ENCODE assay signal across 9 mouse cellular contexts in the genomic region with DNA sequence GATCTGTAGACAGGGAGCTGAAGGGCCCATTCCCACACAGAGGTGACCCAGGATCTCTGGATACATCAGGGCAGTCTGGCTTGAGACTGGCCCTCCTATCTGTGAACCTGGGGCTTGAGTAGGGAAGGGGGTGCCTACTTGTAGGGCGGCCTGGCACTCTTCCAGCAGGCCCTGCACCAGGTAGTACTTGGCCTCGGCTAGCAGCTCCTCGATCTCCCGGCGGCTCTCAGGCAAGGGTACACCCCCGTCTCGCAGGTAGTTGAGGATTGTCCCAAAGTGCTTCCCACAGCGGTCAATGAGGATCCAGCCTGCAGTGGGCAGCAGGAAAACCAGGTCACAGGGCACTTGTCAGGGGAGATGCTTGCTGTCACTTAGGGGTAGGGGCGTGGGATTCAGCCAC. TPM values are rescaled to one million over a fixed set of nuclear protein-coding genes. Genes with fewer than 3 reads are reported as not detected.
A peak's percentile ranks its signal among the peaks of the same experiment; 100 is the strongest.
DNase-seq lines count a peak whose midpoint lies in the region; ATAC-seq and TF ChIP-seq lines count a peak whose summit lies in the region.
"Had no signal": no experiment of that assay in that cellular context is flagged by ENCODE, and none has a peak within 500 bp of the region (broad histone marks: within the 10 kb centered on the region; RNA-seq: fewer than 3 reads in every experiment).

No protein-coding gene starts in this region.

- no peaks in the 10 kb centered on the region for H3K9me3 ChIP-seq in forebrain, embryonic 12.5 days
- no peaks in the 10 kb centered on the region for H3K9me3 ChIP-seq in forebrain, embryonic 14.5 days (replicated peaks; ENCODE audit: control insufficient read depth, low read length)
- no peaks in the 10 kb centered on the region for H3K9me3 ChIP-seq in hindbrain, embryonic 12.5 days (replicated peaks)
- no peaks in the 10 kb centered on the region for H3K9me3 ChIP-seq in lung, embryonic 16.5 days (ENCODE audit: control insufficient read depth, low read length)

- no peak overlapping the region for H3K4me3 ChIP-seq in forebrain, embryonic 12.5 days (replicated peaks)
- no peak overlapping the region for H3K4me3 ChIP-seq in forebrain, embryonic 14.5 days (ENCODE audit: low read depth, low read length)
- no peak overlapping the region for H3K4me3 ChIP-seq in left cerebral cortex, adult 2 months
- H3K4me3 ChIP-seq in hindbrain, embryonic 12.5 days = no peak overlapping the region
- no peak overlapping the region for H3K4me3 ChIP-seq in lung, embryonic 16.5 days (ENCODE audit: low read length)

- ATAC-seq in forebrain, embryonic 12.5 days (ENCODE audit: low FRiP score) = no peak
- no peak for ATAC-seq in forebrain, embryonic 14.5 days
- no peak for ATAC-seq in hindbrain, embryonic 12.5 days (ENCODE audit: low FRiP score)
- peak; percentile 8 for ATAC-seq in lung, embryonic 16.5 days (ENCODE audit: low read depth)
- ATAC-seq in frontal cortex, adult (ENCODE audit: low TSS enrichment) = no peak

- no peak overlapping the region for H3K4me2 ChIP-seq in forebrain, embryonic 12.5 days
- no peak overlapping the region for H3K4me2 ChIP-seq in forebrain, embryonic 14.5 days (ENCODE audit: low read length)
- no peak overlapping the region for H3K4me2 ChIP-seq in hindbrain, embryonic 12.5 days (replicated peaks)
- peak overlapping the region; percentile 47 for H3K4me2 ChIP-seq in lung, embryonic 16.5 days (ENCODE audit: low read depth, low read length)

- peak overlapping the region; percentile 53 for H3K27ac ChIP-seq in forebrain, embryonic 12.5 days
- H3K27ac ChIP-seq in forebrain, embryonic 14.5 days (ENCODE audit: low read depth, low read length) = no peak overlapping the region
- H3K27ac ChIP-seq in left cerebral cortex, adult 2 months = peak overlapping the region; percentile 50; the same call in 1 of the 2 replicates
- peak overlapping the region; percentile 56 for H3K27ac ChIP-seq in hindbrain, embryonic 12.5 days
- H3K27ac ChIP-seq in lung, embryonic 16.5 days (ENCODE audit: low read length) = peak overlapping the region; percentile 99

- WGBS in forebrain, embryonic 12.5 days = 87% methylated on average over 9 of the region's 9 CpGs
- 95% methylated on average over 9 of the region's 9 CpGs for WGBS in forebrain, embryonic 14.5 days
- 63% methylated on average over 9 of the region's 9 CpGs for WGBS in hindbrain, embryonic 12.5 days
- 35% methylated on average over 9 of the region's 9 CpGs for WGBS in lung, embryonic 16.5 days

- intact Hi-C loops in left cerebral cortex, adult 2 months (cut with DNase I) = no loop called here
- intact Hi-C loops in left cerebral cortex, postnatal 25 days (cut with DNase I) = no loop called here

- H3K27me3 ChIP-seq in forebrain, embryonic 12.5 days = no peaks in the 10 kb centered on the region
- no peaks in the 10 kb centered on the region for H3K27me3 ChIP-seq in forebrain, embryonic 14.5 days (replicated peaks; ENCODE audit: control insufficient read depth, insufficient read depth, low read length)
- H3K27me3 ChIP-seq in hindbrain, embryonic 12.5 days = no peaks in the 10 kb centered on the region
- no peaks in the 10 kb centered on the region for H3K27me3 ChIP-seq in lung, embryonic 16.5 days (ENCODE audit: control insufficient read depth, insufficient read depth, low read depth, low read length)

- no peak for TF ChIP-seq CTCF in left cerebral cortex, adult 2 months (IDR thresholded peaks at IDR 0.05)

- peaks cover 19% of the 10 kb centered on the region for H3K4me1 ChIP-seq in forebrain, embryonic 12.5 days
- H3K4me1 ChIP-seq in forebrain, embryonic 14.5 days (ENCODE audit: control insufficient read depth, insufficient read depth, low read length) = no peaks in the 10 kb centered on the region
- peaks cover 32% of the 10 kb centered on the region for H3K4me1 ChIP-seq in hindbrain, embryonic 12.5 days
- H3K4me1 ChIP-seq in lung, embryonic 16.5 days (replicated peaks; ENCODE audit: control insufficient read depth, insufficient read depth, low read length) = peaks cover 76% of the 10 kb centered on the region

- DNase-seq in forebrain, embryonic 14.5 days (ENCODE audit: low spot score) = no peak
- DNase-seq in left cerebral cortex, adult 2 months (ENCODE audit: extremely low spot score in 1 of 2, low spot score in 2 of 2) = no peak
- no peak for DNase-seq in left cerebral cortex, postnatal 25 days (ENCODE audit: low spot score in 2 of 2)
- no peak for DNase-seq in layer of hippocampus, adult 11-12 months (ENCODE audit: low spot score)
- DNase-seq: right cerebral cortex, postnatal 14 days had no signal

- H3K36me3 ChIP-seq in forebrain, embryonic 12.5 days (replicated peaks) = peaks cover 100% of the 10 kb centered on the region
- peaks cover 98% of the 10 kb centered on the region for H3K36me3 ChIP-seq in forebrain, embryonic 14.5 days (ENCODE audit: control insufficient read depth, insufficient read depth, low read length)
- peaks cover 99% of the 10 kb centered on the region for H3K36me3 ChIP-seq in hindbrain, embryonic 12.5 days
- H3K36me3 ChIP-seq in lung, embryonic 16.5 days (ENCODE audit: control insufficient read depth, insufficient read depth, low read length) = peaks cover 53% of the 10 kb centered on the region

- no peak overlapping the region for H3K9ac ChIP-seq in forebrain, embryonic 12.5 days
- no peak overlapping the region for H3K9ac ChIP-seq in forebrain, embryonic 14.5 days (ENCODE audit: low read length)
- H3K9ac ChIP-seq in hindbrain, embryonic 12.5 days = no peak overlapping the region
- peak overlapping the region; percentile 65 for H3K9ac ChIP-seq in lung, embryonic 16.5 days (ENCODE audit: low read length)

RNA-seq across cellular contexts. Expression of a gene that starts 10.4 kb away (rescaled TPM):
- 93.1 and 94.6 TPM in 2 replicates for polyA plus RNA-seq in forebrain, embryonic 12.5 days (2016; fragmentation: Nextera tagmentation; extraction: Ambion mirVana)
- 87.6 and 88.4 TPM in 2 replicates for polyA plus RNA-seq in forebrain, embryonic 14.5 days (2014; fragmentation: Nextera tagmentation; extraction: Ambion mirVana)
- 10 to 100 TPM; 56.8 to 58.8 TPM for total RNA-seq in left cerebral cortex, adult 2 months (2021)
- total RNA-seq in left cerebral cortex, postnatal 25 days (2021) = 10 to 100 TPM; 47.6 to 53.0 TPM
- 110 and 115 TPM in 2 replicates for polyA plus RNA-seq in hindbrain, embryonic 12.5 days (2016; fragmentation: Nextera tagmentation; extraction: Ambion mirVana)
- 200 and 214 TPM in 2 replicates for polyA plus RNA-seq in lung, embryonic 16.5 days (2015; fragmentation: Nextera tagmentation; extraction: Ambion mirVana)

RNA-seq across cellular contexts. Expression of a gene that starts 10.5 kb away (rescaled TPM):
- polyA plus RNA-seq in forebrain, embryonic 12.5 days (2016; fragmentation: Nextera tagmentation; extraction: Ambion mirVana) = 53.7 and 60.1 TPM in 2 replicates
- polyA plus RNA-seq in forebrain, embryonic 14.5 days (2014; fragmentation: Nextera tagmentation; extraction: Ambion mirVana) = 35.9 and 43.1 TPM in 2 replicates
- total RNA-seq in left cerebral cortex, adult 2 months (2021) = 10 to 100 TPM; 79.6 to 83.8 TPM
- total RNA-seq in left cerebral cortex, postnatal 25 days (2021) = 10 to 100 TPM; 74.7 to 88.0 TPM
- polyA plus RNA-seq in hindbrain, embryonic 12.5 days (2016; fragmentation: Nextera tagmentation; extraction: Ambion mirVana) = 57.9 and 58.2 TPM in 2 replicates
- polyA plus RNA-seq in lung, embryonic 16.5 days (2015; fragmentation: Nextera tagmentation; extraction: Ambion mirVana) = 52.5 and 54.1 TPM in 2 replicates
